Mouse (Mus musculus) left cerebral cortex, adult 6 months (tissue): ENCODE measurements around the gene Edrf1. TPM values are rescaled to one million over a fixed set of nuclear protein-coding genes. Genes with fewer than 3 reads are reported as not detected.

Experiments
- long read RNA-seq, 2 experiments: library from polyadenylated mRNA; unstranded; transcript quantifications; one replicate each; pipeline ENCODE4 v2.0.0; 2019 to 2020
- polyA plus RNA-seq: library from polyadenylated mRNA; unstranded; fragments of <200 nt; fragmentation: Nextera tagmentation; gene quantifications from 2 replicates; pipeline ENCODE4 v1.2.3, GENCODE M21; 2021

Edrf1 gene
- 4.6 and 7.9 TPM in 2 replicates for polyA plus RNA-seq
- long read RNA-seq, experiment 1, full-length matches to known transcripts = 48 of 72 reads
- long read RNA-seq, experiment 1, partial matches to known transcripts = 8 of 72 reads
- long read RNA-seq, experiment 1, other reads (novel, unspliced or antisense) = 16 of 72 reads
- long read RNA-seq, experiment 2, full-length matches to known transcripts = 2 of 8 reads
- long read RNA-seq, experiment 2, partial matches to known transcripts = 5 of 8 reads
- long read RNA-seq, experiment 2, other reads (novel, unspliced or antisense) = 1 of 8 reads

GRCm38 (mm10) chr7:133637361-133638305, at the start of gene Edrf1:
Gene Edrf1 (plus strand): TSS chr7:133637543.

GRCm38 (mm10) chr7:133602058-133602457, 35.3 kb upstream of the Edrf1 start, which contains the start of gene Tex36:
Gene Tex36 (minus strand): TSS chr7:133602158.

GRCm38 (mm10) chr7:133679961-133680360, 42.6 kb downstream of the Edrf1 start, which contains the start of gene Mmp21:
Gene Mmp21 (minus strand): TSS chr7:133680061.

Other genes starting within 250 kb of the Edrf1 start
- gene Tex36, start 35.4 kb upstream of the Edrf1 start, polyA plus RNA-seq = not detected in 2 replicates
- gene Mmp21, start 42.5 kb downstream of the Edrf1 start, polyA plus RNA-seq = not detected in 2 replicates
- gene Bccip, start 71.8 kb downstream of the Edrf1 start, polyA plus RNA-seq = 88.4 and 105 TPM in 2 replicates
- 28.2 and 40.6 TPM in 2 replicates for gene Uros, start 72.5 kb downstream of the Edrf1 start, polyA plus RNA-seq
- gene Fank1, start 139.3 kb downstream of the Edrf1 start, polyA plus RNA-seq = 3.5 and 4.5 TPM in 2 replicates
- gene Dhx32, start 145.2 kb downstream of the Edrf1 start, polyA plus RNA-seq = 14.1 and 20.0 TPM in 2 replicates